Mouse (Mus musculus) midbrain, embryonic 12.5 days (tissue): ENCODE measurements at regions not wholly inside any gene's neighbourhood (a gene's known extent, or its start where the extent isn't known, plus 50 kb on each side); places are given as distances from the start of the nearest gene placed in this dataset.

ENCODE experiments used
- ATAC-seq: fragments of 200-750 bp; cut with Nextera tagmentation; 2 replicates; pipeline ENCODE4 v1.8.0; 2017; ENCODE audit warnings: low read depth, moderate TSS enrichment, moderate library complexity; ENCODE audit not compliant: low FRiP score
- H3K27ac ChIP-seq: fragments of 300-500 bp; sonication (generic); replicated peaks from 2 replicates; pipeline ENCODE4 v1.5.1; 2016; ENCODE audit warnings: mild to moderate bottlenecking
- H3K27me3 ChIP-seq: fragments of 300-500 bp; sonication (generic); 2 replicates; pipeline ENCODE4 v1.6.1; 2016; ENCODE audit warnings: mild to moderate bottlenecking
- H3K36me3 ChIP-seq: fragments of 300-500 bp; sonication (generic); 2 replicates; pipeline ENCODE4 v1.6.1; 2016
- H3K4me1 ChIP-seq: fragments of 300-500 bp; sonication (generic); 2 replicates; pipeline ENCODE4 v1.6.1; 2016
- H3K4me2 ChIP-seq: fragments of 300-500 bp; sonication (generic); replicated peaks from 2 replicates; pipeline ENCODE4 v1.6.1; 2016; ENCODE audit warnings: mild to moderate bottlenecking, moderate library complexity
- H3K4me3 ChIP-seq: fragments of 300-500 bp; sonication (generic); 2 replicates; pipeline ENCODE4 v1.5.1; 2016; ENCODE audit warnings: mild to moderate bottlenecking
- H3K9ac ChIP-seq: fragments of 300-500 bp; sonication (generic); replicated peaks from 2 replicates; pipeline ENCODE4 v1.6.1; 2016; ENCODE audit warnings: mild to moderate bottlenecking, moderate library complexity
- H3K9me3 ChIP-seq: fragments of 300-500 bp; sonication (generic); 2 replicates; pipeline ENCODE4 v1.6.1; 2016; ENCODE audit warnings: mild to moderate bottlenecking
- WGBS: fragments of 180-500 bp; shearing (Covaris S2); methylation state at CpG from one replicate; pipeline ENCODE4 v1.1.7; 2016; 5-methylcytosine and 5-hydroxymethylcytosine counted together

- no peak overlapping the region for H3K4me3 ChIP-seq
- no peaks in the 10 kb centered on the region for H3K9me3 ChIP-seq
- no peak overlapping the region for H3K4me2 ChIP-seq
- no peaks in the 10 kb centered on the region for H3K4me1 ChIP-seq
- ATAC-seq = no peak
- H3K27ac ChIP-seq = no peak overlapping the region
- no peaks in the 10 kb centered on the region for H3K36me3 ChIP-seq
- H3K27me3 ChIP-seq = peaks cover 10% of the 10 kb centered on the region
- no peak overlapping the region for H3K9ac ChIP-seq
- 91% methylated on average over 1 of the region's 1 CpGs for WGBS
Observed at GRCm38 (mm10) chr1:77220322-77220590, 294.6 kb downstream of the Epha4 start.

DNA sequence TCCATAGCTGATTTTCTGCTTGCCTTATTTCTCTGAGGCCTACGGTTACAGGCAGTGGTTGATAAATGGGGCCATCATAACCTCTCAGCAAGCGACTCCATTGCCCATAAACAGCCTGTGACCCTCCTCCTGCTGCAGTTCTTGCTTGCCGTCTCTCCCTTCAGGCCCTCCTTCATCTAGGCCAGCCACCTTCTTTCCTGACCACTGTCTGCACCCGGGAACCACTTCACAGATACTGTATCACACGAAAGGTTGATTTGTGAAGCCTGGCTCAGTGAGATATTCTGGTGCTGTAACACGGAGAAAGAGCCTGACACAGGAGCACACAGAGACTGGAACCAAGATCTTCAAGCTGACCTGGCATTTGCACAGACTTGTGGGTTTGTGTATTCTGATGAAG, 294.1 kb downstream of the Epha4 start:
- Histone ChIP-seq H3K27me3 (peaks cover 10% of the 10 kb centered on the region), H3K9ac (no peak overlapping the region), H3K4me1 (no peaks in the 10 kb centered on the region), H3K27ac (no peak overlapping the region), H3K4me2 (no peak overlapping the region), H3K9me3 (no peaks in the 10 kb centered on the region), H3K4me3 (no peak overlapping the region), H3K36me3 (no peaks in the 10 kb centered on the region)
- 85% methylated on average over 6 of the region's 6 CpGs for WGBS
- ATAC-seq = no peak

- Histone ChIP-seq H3K27ac (no peak overlapping the region), H3K36me3 (no peaks in the 10 kb centered on the region), H3K27me3 (peaks cover 10% of the 10 kb centered on the region), H3K4me2 (no peak overlapping the region), H3K4me1 (peaks cover 4% of the 10 kb centered on the region), H3K9me3 (no peaks in the 10 kb centered on the region), H3K4me3 (no peak overlapping the region), H3K9ac (no peak overlapping the region)
- WGBS = 97% methylated on average over 2 of the region's 2 CpGs
- no peak for ATAC-seq
Observed at GRCm38 (mm10) chr1:77221900-77222299, 293.0 kb downstream of the Epha4 start.

DNA sequence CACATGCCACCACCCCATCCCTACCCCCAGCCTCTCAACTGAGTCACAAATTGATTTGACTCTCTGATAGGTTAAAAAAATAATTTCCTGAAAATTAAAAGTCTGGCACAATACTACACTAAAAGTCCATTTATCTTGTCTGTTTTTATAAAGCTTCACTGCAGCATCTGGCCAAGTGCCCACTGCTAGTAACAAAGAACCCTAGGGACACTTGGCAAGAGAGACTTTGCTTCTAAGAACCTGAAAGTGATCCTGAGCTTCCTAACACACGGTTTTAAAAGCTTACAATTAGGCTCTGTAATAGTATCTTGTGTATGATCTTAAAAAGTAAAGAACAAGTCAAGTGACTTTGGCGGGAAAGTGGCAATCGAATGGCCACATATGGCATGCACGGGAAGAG, 288.3 kb downstream of the Epha4 start:
- peaks cover 3% of the 10 kb centered on the region; the same call in 1 of the 2 replicates for H3K27me3 ChIP-seq
- no peak overlapping the region for H3K4me2 ChIP-seq
- H3K27ac ChIP-seq = no peak overlapping the region
- H3K9ac ChIP-seq = no peak overlapping the region
- no peaks in the 10 kb centered on the region for H3K36me3 ChIP-seq
- no peak for ATAC-seq
- H3K4me3 ChIP-seq = no peak overlapping the region
- WGBS = 42% methylated on average over 4 of the region's 4 CpGs
- H3K4me1 ChIP-seq = peaks cover 10% of the 10 kb centered on the region
- no peaks in the 10 kb centered on the region for H3K9me3 ChIP-seq

GRCm38 (mm10) chr1:77226991-77227515, 287.8 kb downstream of the Epha4 start:
- 8% methylated on average over 12 of the region's 12 CpGs for WGBS
- no peaks in the 10 kb centered on the region for H3K36me3 ChIP-seq
- H3K27ac ChIP-seq = no peak overlapping the region
- peaks cover 3% of the 10 kb centered on the region; the same call in 1 of the 2 replicates for H3K27me3 ChIP-seq
- no peak overlapping the region for H3K4me3 ChIP-seq
- H3K9ac ChIP-seq = no peak overlapping the region
- H3K4me1 ChIP-seq = peaks cover 10% of the 10 kb centered on the region
- H3K9me3 ChIP-seq = no peaks in the 10 kb centered on the region
- peak overlapping the region; percentile 17 for H3K4me2 ChIP-seq
- ATAC-seq = no peak

- no peak for ATAC-seq
- Histone ChIP-seq H3K4me2 (no peak overlapping the region), H3K9me3 (no peaks in the 10 kb centered on the region), H3K27me3 (peaks cover 3% of the 10 kb centered on the region; the same call in 1 of the 2 replicates), H3K9ac (no peak overlapping the region), H3K27ac (no peak overlapping the region), H3K36me3 (no peaks in the 10 kb centered on the region), H3K4me1 (peaks cover 10% of the 10 kb centered on the region), H3K4me3 (no peak overlapping the region)
- WGBS = 52% methylated on average over 6 of the region's 6 CpGs
Observed at GRCm38 (mm10) chr1:77227800-77228199, 287.1 kb downstream of the Epha4 start.

- H3K27me3 ChIP-seq = no peaks in the 10 kb centered on the region
- 80% methylated on average over 4 of the region's 4 CpGs for WGBS
Observed at GRCm38 (mm10) chr1:77229561-77229960, 285.3 kb downstream of the Epha4 start.

GRCm38 (mm10) chr1:77233010-77233409, 281.9 kb downstream of the Epha4 start:
- H3K4me3 ChIP-seq = no peak overlapping the region
- no peak overlapping the region for H3K9ac ChIP-seq
- H3K36me3 ChIP-seq = no peaks in the 10 kb centered on the region
- H3K27me3 ChIP-seq = no peaks in the 10 kb centered on the region
- no peak overlapping the region for H3K27ac ChIP-seq
- 94% methylated on average over 4 of the region's 4 CpGs for WGBS
- no peak overlapping the region for H3K4me2 ChIP-seq
- H3K4me1 ChIP-seq = no peaks in the 10 kb centered on the region
- H3K9me3 ChIP-seq = no peaks in the 10 kb centered on the region
- ATAC-seq = no peak

More at GRCm38 (mm10) chr1:77229561-77229960, 285.3 kb downstream of the Epha4 start:
- H3K4me1 ChIP-seq = peaks cover 10% of the 10 kb centered on the region
- no peaks in the 10 kb centered on the region for H3K36me3 ChIP-seq
- no peak overlapping the region for H3K27ac ChIP-seq
- H3K4me3 ChIP-seq = no peak overlapping the region
- no peak overlapping the region for H3K4me2 ChIP-seq
- ATAC-seq = no peak
- no peak overlapping the region for H3K9ac ChIP-seq
- H3K9me3 ChIP-seq = no peaks in the 10 kb centered on the region

- H3K4me1 ChIP-seq = no peaks in the 10 kb centered on the region
- WGBS = 53% methylated on average over 2 of the region's 2 CpGs
- no peak overlapping the region for H3K4me2 ChIP-seq
- no peaks in the 10 kb centered on the region for H3K27me3 ChIP-seq
- H3K4me3 ChIP-seq = no peak overlapping the region
- H3K9me3 ChIP-seq = no peaks in the 10 kb centered on the region
- H3K36me3 ChIP-seq = no peaks in the 10 kb centered on the region
- no peak for ATAC-seq
- H3K27ac ChIP-seq = no peak overlapping the region
- no peak overlapping the region for H3K9ac ChIP-seq
Observed at GRCm38 (mm10) chr1:77244642-77245041, 270.2 kb downstream of the Epha4 start.

GRCm38 (mm10) chr1:77246047-77246446, 268.8 kb downstream of the Epha4 start:
- Histone ChIP-seq H3K27ac (no peak overlapping the region), H3K4me2 (no peak overlapping the region), H3K9ac (no peak overlapping the region), H3K4me3 (no peak overlapping the region), H3K4me1 (no peaks in the 10 kb centered on the region), H3K27me3 (no peaks in the 10 kb centered on the region), H3K36me3 (no peaks in the 10 kb centered on the region), H3K9me3 (no peaks in the 10 kb centered on the region)
- no peak for ATAC-seq
- 71% methylated on average over 3 of the region's 3 CpGs for WGBS

DNA sequence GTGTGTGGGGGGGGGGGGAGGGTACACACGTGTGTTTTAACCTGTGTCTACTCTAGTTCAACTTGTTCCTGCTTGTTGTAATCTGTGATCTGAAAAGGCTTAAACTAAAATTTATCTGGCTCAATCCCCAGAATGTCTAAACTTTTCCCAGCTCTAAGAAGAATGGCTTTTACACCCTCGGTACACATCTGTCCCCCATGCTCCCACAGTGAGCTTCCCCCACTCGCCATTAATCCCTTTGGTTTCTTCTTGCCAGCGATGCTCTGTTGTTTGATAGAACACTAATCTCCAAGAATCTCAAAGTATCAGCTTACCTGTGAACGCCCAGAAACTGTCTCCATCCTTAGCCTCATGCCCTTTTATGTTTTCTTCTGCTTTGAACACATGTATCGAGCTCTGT, 260.6 kb downstream of the Epha4 start:
- 59% methylated on average over 6 of the region's 6 CpGs for WGBS
- H3K4me2 ChIP-seq = no peak overlapping the region
- no peak overlapping the region for H3K27ac ChIP-seq
- peaks cover 10% of the 10 kb centered on the region; the same call in 1 of the 2 replicates for H3K4me1 ChIP-seq
- no peaks in the 10 kb centered on the region for H3K36me3 ChIP-seq
- no peak for ATAC-seq
- no peaks in the 10 kb centered on the region for H3K9me3 ChIP-seq
- H3K27me3 ChIP-seq = no peaks in the 10 kb centered on the region
- H3K9ac ChIP-seq = no peak overlapping the region
- no peak overlapping the region for H3K4me3 ChIP-seq

DNA sequence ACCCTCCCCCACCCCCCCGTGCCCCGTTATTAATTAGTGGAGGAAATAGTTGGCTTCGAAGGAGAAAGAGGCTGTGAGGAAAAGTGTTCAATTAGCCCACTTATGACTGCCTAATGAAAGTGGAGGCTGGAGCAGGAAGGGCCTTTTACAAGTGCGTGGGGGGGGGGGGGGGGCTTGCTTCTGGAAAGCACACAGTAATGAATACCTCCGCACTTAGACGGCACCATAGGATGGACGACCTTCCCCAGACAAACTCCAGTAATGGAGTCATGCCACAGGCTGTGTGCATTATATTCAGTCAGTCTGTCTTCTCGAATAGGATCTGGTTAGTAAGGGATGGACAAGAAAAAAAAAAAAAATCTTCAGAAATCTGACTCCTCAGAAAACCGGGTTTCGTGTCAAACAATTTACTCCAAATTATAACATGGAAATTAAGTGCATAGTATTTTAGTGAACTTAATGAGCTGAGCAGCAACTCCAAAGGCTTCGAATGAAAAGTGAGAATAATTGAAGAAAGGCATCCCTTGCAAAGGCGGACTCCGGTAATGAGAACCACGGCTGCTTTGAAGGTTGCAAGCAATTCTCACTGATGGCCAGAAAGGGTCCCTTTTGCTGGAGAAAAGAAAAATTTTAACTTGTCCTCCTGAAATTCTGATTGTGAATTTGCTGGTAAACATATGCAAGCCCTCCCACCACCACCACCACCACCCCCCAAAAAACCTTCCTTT, 258.6 kb downstream of the Epha4 start:
- Histone ChIP-seq H3K4me2 (no peak overlapping the region), H3K27me3 (no peaks in the 10 kb centered on the region), H3K36me3 (no peaks in the 10 kb centered on the region), H3K9ac (no peak overlapping the region), H3K4me3 (no peak overlapping the region), H3K9me3 (no peaks in the 10 kb centered on the region), H3K4me1 (peaks cover 18% of the 10 kb centered on the region), H3K27ac (no peak overlapping the region)
- 63% methylated on average over 14 of the region's 14 CpGs for WGBS
- no peak for ATAC-seq
